28 mouse cellular contexts compared by ENCODE assay signal in genomic region chr14:17522696-17523095, GRCm38 (mm10).
A peak's percentile ranks its signal among the peaks of the same experiment; 100 is the strongest.
DNase-seq lines count a peak whose midpoint lies in the region.
"Had no signal": no experiment of that assay in that cellular context is flagged by ENCODE, and none has a peak within 500 bp of the region (broad histone marks: within the 10 kb centered on the region; RNA-seq: fewer than 3 reads in every experiment).

No protein-coding gene starts in this region.

- no peak overlapping the region for H3K27ac ChIP-seq in heart, embryonic 10.5 days
- H3K27ac ChIP-seq: embryonic facial prominence, embryonic 13.5 days; forebrain, embryonic 15.5 days; heart, embryonic 13.5 days; hindbrain, embryonic 14.5 days; limb, embryonic 15.5 days; liver, embryonic 15.5 days; midbrain, embryonic 15.5 days had no signal

- no peaks in the 10 kb centered on the region for H3K4me1 ChIP-seq in heart, embryonic 10.5 days
- H3K4me1 ChIP-seq: embryonic facial prominence, embryonic 13.5 days; forebrain, embryonic 15.5 days; heart, embryonic 13.5 days; limb, embryonic 15.5 days; liver, embryonic 15.5 days; midbrain, embryonic 15.5 days had no signal

- H3K27me3 ChIP-seq in heart, embryonic 10.5 days (ENCODE audit: insufficient read depth, poor library complexity, severe bottlenecking): no peaks in the 10 kb centered on the region
- H3K27me3 ChIP-seq: embryonic facial prominence, embryonic 13.5 days; forebrain, embryonic 15.5 days; heart, embryonic 13.5 days; limb, embryonic 15.5 days; liver, embryonic 15.5 days; midbrain, embryonic 15.5 days; Patski had no signal

- WGBS in heart, embryonic 10.5 days: 81% methylated on average over 3 of the region's 3 CpGs

- no peak overlapping the region for H3K4me3 ChIP-seq in heart, embryonic 10.5 days
- H3K4me3 ChIP-seq: embryonic facial prominence, embryonic 13.5 days; forebrain, embryonic 15.5 days; heart, embryonic 13.5 days; left cerebral cortex, adult 2 months; limb, embryonic 15.5 days; liver, embryonic 15.5 days; midbrain, embryonic 15.5 days; myocyte had no signal

- no peaks in the 10 kb centered on the region for H3K9me3 ChIP-seq in heart, embryonic 10.5 days
- H3K9me3 ChIP-seq: embryonic facial prominence, embryonic 13.5 days; forebrain, embryonic 15.5 days; heart, embryonic 13.5 days; limb, embryonic 15.5 days; liver, embryonic 15.5 days; midbrain, embryonic 15.5 days had no signal

- peak; percentile 12 for DNase-seq in gastrocnemius, adult 18-20 months (ENCODE audit: low spot score)
- DNase-seq in gastrocnemius, adult 8-10 months (ENCODE audit: low spot score in 2 of 2): no peak
- peak; percentile 10 for DNase-seq in heart, adult 8-10 months (ENCODE audit: low spot score)
- no peak for DNase-seq in heart, embryonic 10.5 days (ENCODE audit: low spot score)
- peak; percentile 4 for DNase-seq in urinary bladder, postnatal 14 days (ENCODE audit: low spot score)
- no peak for DNase-seq in urinary bladder, adult 18-20 months (ENCODE audit: low spot score in 2 of 2)
- DNase-seq in skeletal muscle tissue, adult 2 months (ENCODE audit: low read depth, low spot score): peak; percentile 34
- DNase-seq in embryo, embryonic 9.5 days (ENCODE audit: extremely low spot score): no peak
- DNase-seq: adrenal gland, postnatal 36 days; cerebellum, adult 11-12 months; cerebellum, postnatal 14 days; kidney, adult 18-20 months; kidney, postnatal 4 days; left cerebral cortex, postnatal 4 days; right cerebral cortex, adult 18-20 months; right cerebral cortex, postnatal 4 days; thymus, adult 18-20 months; thymus, postnatal 4 days had no signal

- no peaks in the 10 kb centered on the region for H3K36me3 ChIP-seq in heart, embryonic 10.5 days
- H3K36me3 ChIP-seq: embryonic facial prominence, embryonic 13.5 days; forebrain, embryonic 15.5 days; heart, embryonic 13.5 days; limb, embryonic 15.5 days; liver, embryonic 15.5 days; midbrain, embryonic 15.5 days had no signal

Comparison
In these comparisons a context has a peak if more than half of its experiments do, and no peak if none do; other contexts are left out.
1. DNase-seq: peak in gastrocnemius, adult 18-20 months (single experiment), heart, adult 8-10 months (single experiment), urinary bladder, postnatal 14 days (single experiment) and skeletal muscle tissue, adult 2 months (single experiment); none in gastrocnemius, adult 8-10 months (0 of 2), heart, embryonic 10.5 days (single experiment), urinary bladder, adult 18-20 months (0 of 2) and embryo, embryonic 9.5 days (single experiment).